Mouse (Mus musculus): Measurements from ENCODE around the gene Mark1.

Mark1 gene

DNA sequence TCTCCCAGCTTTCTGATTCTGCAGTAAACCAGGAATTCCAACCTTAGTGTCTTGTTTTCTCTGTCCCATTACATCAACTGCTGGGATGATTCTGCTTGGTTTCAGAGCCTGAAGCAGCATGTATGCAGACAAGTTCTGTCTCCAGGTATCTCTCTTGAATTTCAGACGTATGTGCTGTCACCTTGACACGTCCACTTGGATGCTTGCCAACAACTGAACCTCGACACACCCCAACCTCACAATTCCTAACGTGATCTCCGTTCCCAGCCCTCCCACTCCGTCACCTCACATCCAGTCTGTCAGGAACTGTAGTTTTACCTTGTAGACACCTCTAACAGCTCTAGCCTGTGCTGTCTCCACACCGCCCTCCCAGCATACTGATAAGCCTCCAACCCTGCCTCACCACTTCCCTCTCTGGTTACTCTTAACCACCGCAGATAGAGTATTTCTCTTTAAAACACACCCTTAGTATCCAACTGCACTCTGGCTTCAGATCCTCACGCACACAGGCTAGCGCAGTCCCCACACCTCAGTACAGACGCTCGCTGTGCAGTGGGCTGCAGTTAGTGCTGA, 36.2 kb downstream of the Mark1 start:
- DNase-seq (ENCODE audit: low read depth, low spot score): no peak

DNA sequence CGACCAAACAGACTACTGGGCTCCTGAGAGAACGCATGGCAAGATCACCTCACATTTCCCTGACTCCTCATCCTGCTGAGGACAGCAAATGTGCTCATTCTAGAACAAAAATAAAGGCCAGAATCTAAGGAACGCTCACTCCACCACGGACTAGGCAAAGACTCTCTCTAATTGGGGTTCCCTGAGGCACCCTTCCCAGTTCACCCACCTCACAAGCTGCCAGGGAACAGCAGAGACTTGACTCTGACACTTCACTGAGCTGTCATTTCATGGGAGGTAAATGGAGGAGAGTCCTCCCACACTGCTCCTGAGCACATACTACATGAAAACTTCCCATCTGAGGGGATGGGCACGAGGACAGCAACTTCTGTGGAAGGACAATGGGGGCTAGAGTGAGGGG, 37.5 kb downstream of the Mark1 start:
- DNase-seq (ENCODE audit: low read depth, low spot score): no peak

DNA sequence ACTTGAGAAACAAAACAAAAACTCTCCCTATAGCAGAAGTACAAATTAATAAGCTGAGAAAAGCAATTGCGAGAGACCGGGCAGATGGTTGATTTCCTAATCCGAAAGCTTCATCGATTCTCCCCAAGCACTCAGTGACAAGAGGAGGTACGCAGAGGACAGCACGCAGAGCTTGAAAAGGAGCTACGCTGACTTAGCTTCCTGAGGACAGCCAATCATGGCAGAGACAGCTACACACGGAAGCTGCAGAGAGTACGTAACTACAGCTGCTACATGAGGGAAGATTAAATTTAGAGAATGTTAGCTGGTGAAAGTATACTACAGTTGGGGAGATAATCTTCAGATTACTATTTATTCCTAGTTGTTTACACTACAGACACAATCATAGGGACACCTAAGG, 40.6 kb downstream of the Mark1 start:
- peak; percentile 30 for DNase-seq (ENCODE audit: low read depth, low spot score)

DNA sequence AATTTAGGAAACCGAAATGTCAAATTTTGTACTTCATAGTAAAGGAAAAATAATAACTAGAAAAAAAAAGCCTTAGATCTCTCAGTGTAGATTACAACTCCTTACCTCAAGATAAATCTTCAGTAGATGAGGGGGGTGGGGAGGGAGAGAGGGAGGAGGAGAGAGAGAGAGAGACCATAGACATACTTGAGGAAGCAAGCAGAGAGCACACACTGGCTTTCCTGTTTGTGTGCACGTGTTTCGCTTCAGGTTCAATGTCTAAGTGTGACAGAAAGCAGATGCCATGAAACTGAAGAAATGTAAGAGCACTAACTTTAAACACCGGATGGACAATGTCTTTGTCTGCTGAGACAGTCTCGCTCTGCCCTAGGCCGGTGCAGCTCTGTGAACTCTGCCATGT, 41.0 kb downstream of the Mark1 start:
- no peak for DNase-seq (ENCODE audit: low read depth, low spot score)

DNA sequence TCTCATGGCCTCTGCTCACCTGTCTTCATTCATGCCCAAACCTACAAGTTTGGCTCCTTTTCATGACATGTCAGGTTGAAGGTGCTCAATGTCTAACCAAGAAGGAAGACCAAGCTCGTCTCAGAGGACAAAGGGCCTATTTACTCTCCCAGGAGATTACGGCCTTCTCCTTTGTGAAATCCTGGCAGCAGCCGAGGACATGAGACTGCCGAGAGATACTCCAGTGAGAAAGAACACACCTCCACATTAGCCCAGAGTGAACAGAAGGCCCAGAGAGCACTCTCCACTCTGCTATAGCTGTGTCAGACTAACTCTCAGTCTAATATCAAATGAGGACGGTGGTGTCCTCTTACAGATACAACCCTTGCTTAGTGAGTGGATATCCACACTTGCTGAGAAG, 47.6 kb downstream of the Mark1 start:
- no peak for DNase-seq (ENCODE audit: low read depth, low spot score)

DNA sequence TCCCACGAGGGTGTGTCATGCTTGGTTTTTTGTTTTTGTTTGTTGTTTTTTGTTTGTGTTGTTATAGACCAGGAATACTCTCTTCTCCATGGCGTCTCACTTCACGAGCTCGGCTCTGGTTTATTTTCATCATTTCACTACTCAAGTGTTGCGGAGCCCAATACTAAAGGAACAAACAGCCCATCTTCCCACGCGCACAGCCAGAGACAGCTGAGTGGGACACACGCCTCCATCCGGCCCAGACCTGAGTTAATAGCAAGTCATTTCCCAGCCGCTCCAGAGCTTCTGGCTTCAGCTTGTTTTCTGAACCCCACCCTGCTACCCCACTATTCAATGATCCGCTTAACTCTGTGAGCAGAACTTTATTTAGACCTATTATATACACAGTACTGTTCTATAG, 48.3 kb downstream of the Mark1 start:
- no peak for DNase-seq (ENCODE audit: low read depth, low spot score)

DNA sequence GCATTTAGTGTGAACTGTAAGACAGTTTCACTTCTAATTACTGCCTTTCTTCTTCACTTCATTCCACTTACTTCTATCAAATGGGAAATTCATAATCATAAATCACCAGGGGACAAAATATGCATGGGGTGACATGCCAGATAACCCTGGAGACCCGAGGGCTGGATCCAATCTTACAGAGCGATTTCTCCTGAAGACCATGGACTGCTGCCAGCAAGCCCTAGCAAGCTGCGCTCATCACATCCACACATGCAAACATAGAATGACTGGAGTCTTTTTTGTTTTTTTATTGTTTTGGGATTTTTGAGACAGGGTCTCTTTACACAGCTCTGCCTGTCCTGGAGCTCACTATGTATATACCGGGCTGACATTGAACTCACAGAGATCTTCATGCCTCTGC, 61.3 kb downstream of the Mark1 start:
- no peak for DNase-seq (ENCODE audit: low read depth, low spot score)

DNA sequence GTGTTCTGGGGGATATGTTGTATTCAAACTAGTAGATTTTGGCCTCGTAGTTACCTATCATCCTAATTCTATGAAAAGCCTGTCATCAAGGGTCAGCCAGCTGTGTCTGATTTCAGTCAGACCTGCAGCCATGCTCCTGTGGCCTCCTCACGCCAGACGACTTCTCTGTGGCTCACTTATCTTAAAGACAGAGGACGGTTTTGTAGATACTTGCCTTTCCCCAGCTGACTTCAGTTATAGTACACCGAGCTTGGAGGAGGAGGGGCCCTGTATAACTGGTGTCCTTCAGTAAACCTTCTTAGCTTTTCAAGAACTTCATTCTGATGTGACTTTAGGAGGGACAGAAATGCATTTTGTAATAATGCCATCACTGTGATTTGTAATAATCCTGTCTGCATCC, 63.4 kb downstream of the Mark1 start:
- DNase-seq (ENCODE audit: low read depth, low spot score): no peak

DNA sequence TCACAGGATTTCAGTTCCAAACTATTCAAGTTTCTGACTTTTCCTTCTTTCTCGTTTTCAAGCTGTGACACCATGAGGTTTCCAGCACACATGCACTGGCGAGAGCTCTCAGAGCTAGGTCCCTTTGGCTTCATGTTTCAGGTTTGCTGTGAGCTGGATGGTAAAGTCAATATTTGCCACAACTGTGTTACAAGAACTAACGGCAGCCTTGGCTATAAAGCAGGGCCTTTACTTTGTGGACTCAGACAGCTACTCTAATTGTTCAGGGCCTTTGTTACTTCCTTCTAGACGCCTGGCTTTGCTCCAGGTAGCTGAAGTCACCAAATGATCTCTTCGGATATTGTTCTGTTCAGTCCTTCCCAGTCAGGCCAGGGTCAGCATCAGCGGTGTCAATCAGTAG, 63.9 kb downstream of the Mark1 start:
- DNase-seq (ENCODE audit: low read depth, low spot score): no peak

DNA sequence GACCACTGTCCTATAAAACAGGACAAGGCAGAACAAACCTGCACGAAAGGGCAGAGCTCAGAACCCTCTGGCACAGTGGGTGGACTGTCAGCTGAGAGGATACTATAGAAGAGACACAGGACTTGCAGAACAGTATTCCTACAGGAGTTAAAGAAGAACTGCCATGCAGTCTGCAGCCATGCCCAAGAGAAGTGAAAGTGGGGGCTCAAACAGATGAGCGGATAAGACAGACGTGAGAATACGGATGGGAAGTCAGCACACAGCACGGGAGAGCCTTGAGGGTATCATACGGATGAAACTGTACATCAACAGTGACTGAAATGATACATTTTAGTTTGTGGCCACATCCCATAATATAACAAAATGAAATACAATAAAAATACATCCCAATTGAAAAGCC, 68.3 kb downstream of the Mark1 start:
- DNase-seq (ENCODE audit: low read depth, low spot score): no peak

DNA sequence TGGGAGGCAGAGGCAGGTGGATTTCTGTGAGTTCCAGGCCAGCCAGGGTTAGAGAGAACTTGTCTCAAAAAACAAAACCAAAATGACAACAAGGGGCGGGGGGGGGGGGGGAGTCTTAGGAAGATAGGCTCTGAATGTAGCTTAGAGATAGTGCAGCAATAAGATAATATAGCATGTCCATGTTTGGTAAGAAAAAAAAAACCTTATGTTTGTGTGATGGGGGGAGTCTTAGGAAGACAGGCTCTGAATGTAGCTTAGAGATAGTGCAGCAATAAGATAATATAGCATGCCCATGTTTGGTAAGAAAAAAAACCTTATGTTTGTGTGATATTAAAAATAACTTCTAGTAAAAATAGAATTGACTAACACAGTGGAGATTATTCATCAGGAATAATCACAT, 71.0 kb downstream of the Mark1 start:
- DNase-seq (ENCODE audit: low read depth, low spot score): no peak

DNA sequence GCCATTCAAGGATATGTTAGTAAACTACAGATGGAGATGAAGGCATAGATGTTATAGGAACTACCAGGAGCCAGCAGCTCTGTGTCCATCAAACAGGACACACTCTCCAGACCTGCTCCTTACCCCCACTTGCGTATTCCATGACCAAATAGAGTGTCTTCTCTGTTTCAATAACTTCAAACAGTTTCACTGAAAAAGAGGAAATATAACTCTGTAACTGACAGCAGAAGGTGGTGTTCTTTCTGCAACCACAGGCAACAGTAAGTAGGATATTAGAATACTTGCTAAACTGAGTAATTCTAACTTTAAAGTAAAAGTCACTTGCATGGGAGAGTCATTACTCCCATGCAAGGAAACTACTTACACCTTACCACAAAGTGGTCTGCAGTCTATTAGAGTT, 71.5 kb downstream of the Mark1 start:
- DNase-seq (ENCODE audit: low read depth, low spot score): no peak

DNA sequence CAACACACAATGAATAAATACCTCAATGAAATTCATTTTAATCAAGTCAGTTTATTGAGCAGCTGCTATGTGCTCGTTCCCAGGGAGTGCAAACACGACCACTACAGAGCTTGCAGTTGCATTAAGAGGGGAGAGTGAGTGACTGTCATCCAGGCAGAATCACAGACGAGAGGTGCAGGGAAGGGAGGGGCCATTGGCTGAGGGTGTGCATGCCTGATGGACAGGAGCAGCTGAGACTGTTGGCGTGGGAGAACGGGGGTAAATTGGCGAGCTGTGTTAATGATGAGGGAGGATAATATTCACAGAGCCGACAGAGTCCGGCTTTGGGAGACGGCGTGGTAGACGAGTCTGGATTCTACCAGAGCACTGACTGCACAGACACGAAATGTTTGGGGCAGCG, 76.5 kb downstream of the Mark1 start:
- no peak for DNase-seq (ENCODE audit: low read depth, low spot score)

DNA sequence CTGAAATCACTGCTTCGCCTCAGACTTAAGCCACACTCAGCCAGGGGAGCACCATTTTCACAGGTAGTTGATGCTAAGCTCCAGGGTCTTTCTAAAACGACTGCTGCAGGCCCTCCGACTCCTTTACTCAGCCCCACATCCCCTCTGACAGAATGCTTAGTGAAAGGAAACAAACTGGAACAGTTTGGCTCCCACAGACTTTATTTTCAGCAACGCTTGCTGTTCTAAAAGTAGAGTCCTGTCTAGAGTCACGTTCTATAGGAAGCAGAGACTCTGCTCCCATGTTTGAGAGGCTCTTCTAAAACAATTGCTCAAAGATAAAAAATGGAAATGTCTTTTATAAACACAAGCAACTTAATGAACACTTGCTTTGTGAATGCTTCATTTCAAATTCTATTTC, 79.3 kb downstream of the Mark1 start:
- DNase-seq (ENCODE audit: low read depth, low spot score): no peak

DNA sequence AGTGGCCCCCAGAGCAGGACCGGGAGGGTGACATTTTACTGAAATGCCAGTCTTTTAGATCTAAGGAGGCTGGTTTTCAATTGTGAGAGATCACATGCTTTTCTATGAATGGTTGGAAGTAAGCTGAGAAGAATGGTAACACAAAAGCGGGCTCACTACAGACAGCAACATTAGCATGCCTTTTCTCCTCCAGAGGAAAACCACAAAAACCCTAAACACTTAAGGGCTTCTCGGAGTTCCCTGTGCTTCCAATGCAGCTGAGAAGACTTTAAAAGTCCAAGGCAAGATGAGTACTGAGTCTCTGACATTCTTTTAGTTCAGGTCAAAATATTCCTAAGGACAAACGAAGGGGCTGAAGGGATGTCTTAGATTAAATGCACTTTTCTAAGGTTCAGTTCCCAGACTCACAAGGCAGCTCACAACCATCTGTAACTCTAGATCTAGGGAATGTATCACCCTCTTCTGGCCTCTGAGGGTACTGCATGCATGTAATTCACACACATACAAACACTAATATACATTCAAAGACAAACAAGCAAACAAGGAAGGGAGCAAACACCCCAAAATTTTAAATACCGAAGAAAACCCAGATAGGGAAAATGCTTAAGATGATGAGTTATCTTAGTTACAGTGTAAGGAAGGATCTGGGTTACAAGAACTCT, 81.0 kb downstream of the Mark1 start:
- DNase-seq (ENCODE audit: low read depth, low spot score): peak; percentile 73

DNA sequence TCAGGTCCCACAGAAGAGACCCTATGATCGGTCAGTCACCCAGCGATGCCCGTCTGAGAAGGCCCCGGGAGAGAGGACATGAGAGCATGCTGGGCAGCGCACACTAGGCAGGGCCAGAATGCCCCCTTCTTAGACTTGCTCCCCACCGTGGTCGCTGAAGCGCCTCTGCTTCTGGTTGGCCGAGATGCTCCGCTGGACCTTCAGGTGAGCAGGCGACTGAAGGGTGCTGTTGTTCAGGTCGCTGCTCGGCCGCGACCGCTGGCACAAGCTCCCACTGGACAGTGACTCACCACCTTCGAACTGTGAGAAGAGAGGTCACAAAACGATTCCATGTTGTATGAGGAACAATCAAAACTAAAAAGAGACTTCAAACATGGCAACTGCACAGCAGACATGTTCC, 87.0 kb downstream of the Mark1 start:
- DNase-seq (ENCODE audit: low read depth, low spot score): no peak

DNA sequence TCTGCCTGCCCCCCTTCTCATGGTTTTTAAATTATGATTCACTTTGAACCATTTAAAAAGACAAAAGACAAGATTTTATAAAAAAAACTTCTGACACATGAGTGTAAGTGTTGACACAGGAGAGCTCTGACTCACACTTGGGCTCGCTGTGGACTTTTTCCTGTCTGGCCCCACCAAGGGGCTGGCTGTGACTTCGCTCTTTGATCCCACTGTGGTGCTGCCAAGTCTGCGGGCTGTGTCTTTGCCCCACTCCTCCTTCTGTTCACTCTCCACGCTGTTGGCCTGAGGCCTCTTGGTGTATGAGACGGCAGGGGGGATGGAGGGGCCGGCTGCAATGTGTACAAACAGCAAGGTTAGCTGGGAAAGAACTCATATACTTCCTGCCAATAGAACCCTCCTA, 87.5 kb downstream of the Mark1 start:
- DNase-seq (ENCODE audit: low read depth, low spot score): no peak

DNA sequence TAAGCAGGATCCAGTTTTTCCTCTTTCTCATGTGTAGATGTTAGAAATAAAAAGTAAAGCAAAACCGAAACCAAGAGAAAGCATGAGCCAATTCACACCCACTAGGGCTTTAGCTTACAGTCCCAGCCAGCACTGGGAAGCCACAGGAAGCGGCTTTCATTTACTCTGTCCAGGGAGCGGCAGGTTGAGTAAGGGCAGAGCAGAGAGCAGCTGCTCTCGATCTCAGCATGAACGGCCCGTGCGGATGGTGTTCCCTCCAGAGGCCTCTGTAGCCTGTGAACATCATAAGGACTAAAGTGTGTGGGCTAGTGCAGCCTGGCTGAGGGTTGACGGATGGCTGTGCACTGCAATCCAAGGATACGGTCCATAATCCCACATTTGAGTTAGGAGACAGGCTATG, 90.8 kb downstream of the Mark1 start:
- no peak for DNase-seq (ENCODE audit: low read depth, low spot score)

DNA sequence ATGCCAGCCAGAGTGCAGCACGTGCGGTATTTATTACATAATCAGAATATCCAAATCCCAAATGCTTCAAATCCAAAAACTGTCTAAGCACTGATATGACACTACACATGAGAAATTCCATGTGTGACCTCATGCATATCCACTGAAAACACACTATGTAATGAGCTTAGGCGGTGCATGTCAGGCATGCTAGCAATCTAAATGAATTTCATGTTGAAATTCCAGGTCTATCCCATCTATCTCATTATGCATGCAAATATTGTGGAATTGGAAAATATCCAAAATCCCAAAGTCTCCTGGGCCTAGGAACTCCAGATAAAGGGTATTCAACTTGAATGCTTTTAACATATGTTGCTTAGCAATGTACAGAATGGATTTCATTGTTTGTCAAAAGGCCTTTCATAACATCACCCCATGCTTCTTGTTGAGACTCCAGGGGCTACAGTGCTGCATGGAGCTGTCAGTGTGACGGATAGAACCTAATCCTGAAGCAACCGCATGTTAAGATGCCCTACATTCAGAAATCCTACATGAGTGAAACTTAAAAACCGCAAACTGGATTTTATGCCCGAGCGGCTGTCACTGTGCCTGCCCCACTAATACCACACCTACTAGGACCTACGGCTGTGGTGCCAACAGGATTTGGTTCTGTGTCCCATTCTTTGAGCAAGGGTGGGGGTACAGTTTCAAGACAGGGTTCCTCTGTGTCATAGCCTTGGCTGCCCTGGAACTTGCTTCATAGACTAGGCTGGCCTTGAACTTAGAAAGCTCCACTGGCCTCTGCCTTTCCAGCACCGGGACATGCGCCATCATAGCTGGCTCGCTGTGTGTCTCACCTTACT, 93.2 kb downstream of the Mark1 start:
- no peak for DNase-seq (ENCODE audit: low read depth, low spot score)

DNA sequence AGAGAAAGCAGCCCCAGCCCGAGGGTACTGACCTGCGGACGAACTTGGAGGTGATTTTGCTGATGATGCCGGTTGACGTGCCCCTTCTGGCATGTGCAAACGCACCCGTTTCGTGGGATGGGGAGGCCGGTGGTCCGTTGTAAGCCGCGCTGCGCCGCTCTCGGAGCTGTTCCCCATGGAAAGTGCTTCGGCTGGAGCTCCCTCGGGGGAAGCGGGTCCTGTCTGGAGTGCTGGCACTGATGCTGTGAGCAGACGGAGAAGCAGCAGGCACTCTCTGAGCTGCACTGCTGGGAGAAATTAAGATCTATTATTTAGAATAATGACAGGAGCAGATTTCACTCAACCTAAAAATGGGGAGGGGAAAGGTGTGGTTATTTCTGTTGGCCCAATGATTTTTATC, 94.0 kb downstream of the Mark1 start:
- no peak for DNase-seq (ENCODE audit: low read depth, low spot score)

DNA sequence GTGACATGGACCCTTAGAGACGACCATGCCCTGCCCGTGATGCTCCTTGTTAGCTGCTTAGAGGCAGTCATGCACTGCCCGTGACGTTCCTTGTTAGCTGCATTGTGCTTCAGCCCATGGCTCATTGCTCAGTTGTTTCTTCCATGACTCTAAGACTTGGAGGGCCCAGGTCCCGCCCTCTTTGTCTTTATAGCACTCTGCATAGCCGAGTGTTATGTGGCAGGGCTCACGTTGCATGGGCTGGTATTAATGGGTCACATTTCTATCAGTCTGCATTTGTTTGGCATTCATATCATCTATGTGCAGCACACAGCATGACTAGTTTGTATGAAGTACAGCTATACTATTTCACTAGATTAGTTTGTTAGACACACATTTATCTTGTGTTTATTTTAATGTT, 95.7 kb downstream of the Mark1 start:
- no peak for DNase-seq (ENCODE audit: low read depth, low spot score)

DNA sequence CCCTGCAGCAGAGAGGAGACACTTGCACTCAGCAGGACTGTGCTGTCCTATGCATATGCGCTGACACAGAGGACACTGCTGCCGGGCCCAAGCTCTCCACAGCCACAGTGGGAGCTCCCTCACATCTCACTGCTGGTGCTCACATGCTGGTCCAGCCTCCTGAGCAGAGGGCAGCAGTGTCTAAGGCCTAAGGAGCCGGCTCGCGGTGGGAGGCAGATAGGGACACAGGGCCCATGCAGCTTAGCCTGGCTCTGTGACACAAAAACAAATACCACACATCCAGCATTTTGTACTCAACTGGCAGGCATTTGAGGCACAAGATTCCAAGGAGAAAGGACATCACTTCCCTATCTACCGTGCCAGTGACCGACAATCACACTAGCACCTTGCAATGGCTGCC, 96.5 kb downstream of the Mark1 start:
- DNase-seq (ENCODE audit: low read depth, low spot score): no peak

DNA sequence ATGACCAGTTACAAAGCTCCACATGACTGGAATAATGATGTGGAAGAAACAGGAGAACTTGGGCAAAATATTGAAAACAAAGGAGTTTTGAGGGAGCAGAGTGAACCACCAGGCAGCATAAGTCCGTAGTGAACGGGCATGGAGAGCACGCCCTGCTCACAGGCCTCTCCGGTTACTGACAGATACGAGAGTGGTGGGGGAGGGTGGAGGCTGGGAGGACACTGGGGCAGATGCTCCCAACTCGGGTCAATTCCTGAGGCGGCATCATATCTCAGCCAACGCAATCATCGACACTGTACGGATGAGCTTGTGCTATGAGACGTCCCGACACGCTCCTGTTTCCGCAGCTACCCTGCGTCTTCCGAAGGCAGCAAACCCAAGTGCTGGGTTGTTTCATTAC, 102.0 kb downstream of the Mark1 start:
- DNase-seq (ENCODE audit: low read depth, low spot score): no peak
